Mouse (Mus musculus) limb, embryonic 14.5 days (tissue): ENCODE measurements around the gene Trim7. TPM values are rescaled to one million over a fixed set of nuclear protein-coding genes. Genes with fewer than 3 reads are reported as not detected.

Source experiments
- ATAC-seq: fragments of 200-750 bp; cut with Nextera tagmentation; 2 replicates; pipeline ENCODE4 v1.8.0; 2017; ENCODE audit warnings: low read depth, moderate number of reproducible peaks, moderate TSS enrichment; ENCODE audit not compliant: low FRiP score
- DNase-seq: peaks from one replicate; pipeline ENCODE4 v3.0.0-alpha.2; 2015; ENCODE audit warnings: low spot score
- H3K27ac ChIP-seq: fragments of 300-500 bp; sonication (generic); replicated peaks from 2 replicates; pipeline ENCODE4 v1.5.1; 2014; ENCODE audit warnings: low read depth, mild to moderate bottlenecking, low read length, moderate library complexity, mixed read lengths
- H3K27me3 ChIP-seq: fragments of 300-500 bp; sonication (generic); 2 replicates; pipeline ENCODE4 v1.6.1; 2014; ENCODE audit warnings: low read length, mixed read lengths; ENCODE audit not compliant: control insufficient read depth, insufficient read depth
- H3K36me3 ChIP-seq: fragments of 300-500 bp; sonication (generic); 2 replicates; pipeline ENCODE4 v1.6.1; 2014; ENCODE audit warnings: mild to moderate bottlenecking, low read length, moderate library complexity, mixed read lengths; ENCODE audit not compliant: control insufficient read depth, insufficient read depth
- H3K4me1 ChIP-seq: fragments of 300-500 bp; sonication (generic); 2 replicates; pipeline ENCODE4 v1.6.1; 2014; ENCODE audit warnings: antibody characterized with exemption, low read length, mixed read lengths; ENCODE audit not compliant: control insufficient read depth, insufficient read depth
- H3K4me2 ChIP-seq: fragments of 300-500 bp; sonication (generic); replicated peaks from 2 replicates; pipeline ENCODE4 v1.6.1; 2014; ENCODE audit warnings: low read depth, mild to moderate bottlenecking, low read length, moderate library complexity; ENCODE audit not compliant: severe bottlenecking
- H3K4me3 ChIP-seq: fragments of 300-500 bp; sonication (generic); replicated peaks from 2 replicates; pipeline ENCODE4 v1.5.1; 2014; ENCODE audit warnings: low read length
- H3K9ac ChIP-seq: fragments of 300-500 bp; sonication (generic); 2 replicates; pipeline ENCODE4 v1.6.1; 2014; ENCODE audit warnings: mild to moderate bottlenecking, low read depth, low read length, moderate library complexity; ENCODE audit not compliant: severe bottlenecking
- H3K9me3 ChIP-seq: fragments of 300-500 bp; sonication (generic); 2 replicates; pipeline ENCODE4 v1.6.1; 2016; ENCODE audit warnings: low read length; ENCODE audit not compliant: control insufficient read depth
- POLR2A ChIP-seq: fragments of 200-500 bp; IDR thresholded peaks from 2 replicates; pipeline ENCODE4 v1.8.0; 2012; ENCODE audit warnings: inconsistent platforms, mild to moderate bottlenecking, moderate library complexity, borderline replicate concordance; ENCODE audit not compliant: insufficient read depth, insufficient read length; ENCODE audit errors: extremely low read depth
- WGBS: fragments of 180-500 bp; shearing (Covaris S2); extraction: QIAGEN DNeasy Blood & Tissue Kit; methylation state at CpG from one replicate; pipeline ENCODE4 v1.1.7; 2014; 5-methylcytosine and 5-hydroxymethylcytosine counted together
- polyA plus RNA-seq, 2 experiments: library from polyadenylated mRNA; depleted of rRNA in 1 of 2; stranded (reverse) in 1 of 2; unstranded in 1 of 2; fragments of >200 nt; fragmentation: Nextera tagmentation in 1 of 2; extraction: Ambion mirVana in 1 of 2; gene quantifications; 2 replicates each; pipeline versions ENCODE4 v1.2.1 to v1.2.3; 2012 to 2014

Gene Trim7
- polyA plus RNA-seq, 2 experiments, result 1.2 to 2.9 TPM

DNA sequence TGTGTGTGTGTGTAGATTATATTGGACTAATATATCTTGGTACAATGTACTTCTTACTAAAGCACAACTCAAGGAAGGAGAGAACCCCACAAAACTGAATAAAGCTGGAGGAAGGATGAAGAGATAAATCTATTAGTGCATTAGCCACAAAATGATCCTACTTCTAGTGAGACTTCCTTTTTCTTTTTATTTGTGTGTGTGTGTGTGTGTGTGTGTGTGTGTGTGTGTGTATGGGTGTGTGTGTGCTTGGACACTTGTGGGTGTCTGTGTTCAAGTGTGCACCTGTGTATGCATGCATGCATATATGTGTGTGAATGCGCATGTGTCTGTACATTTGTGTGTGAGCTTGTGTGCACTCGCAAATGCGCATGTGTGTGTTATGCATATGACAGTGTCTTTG is 32.8 kb upstream of the Trim7 start:
- ATAC-seq (no peak), DNase-seq (no peak)
- H3K4me1 ChIP-seq, result 0 out of 2 replicates have a peak, but pooled peaks cover 2% of the 10 kb centered on the region
- no peak for TF ChIP-seq POLR2A
- H3K9ac ChIP-seq, result no peak overlapping the region
- WGBS, result 97% methylated on average over 3 of the region's 3 CpGs
- H3K4me3 ChIP-seq, result no peak overlapping the region
- no peaks in the 10 kb centered on the region for H3K36me3 ChIP-seq
- no peaks in the 10 kb centered on the region for H3K27me3 ChIP-seq
- H3K9me3 ChIP-seq, result no peaks in the 10 kb centered on the region
- no peak overlapping the region for H3K4me2 ChIP-seq
- no peak overlapping the region for H3K27ac ChIP-seq

DNA sequence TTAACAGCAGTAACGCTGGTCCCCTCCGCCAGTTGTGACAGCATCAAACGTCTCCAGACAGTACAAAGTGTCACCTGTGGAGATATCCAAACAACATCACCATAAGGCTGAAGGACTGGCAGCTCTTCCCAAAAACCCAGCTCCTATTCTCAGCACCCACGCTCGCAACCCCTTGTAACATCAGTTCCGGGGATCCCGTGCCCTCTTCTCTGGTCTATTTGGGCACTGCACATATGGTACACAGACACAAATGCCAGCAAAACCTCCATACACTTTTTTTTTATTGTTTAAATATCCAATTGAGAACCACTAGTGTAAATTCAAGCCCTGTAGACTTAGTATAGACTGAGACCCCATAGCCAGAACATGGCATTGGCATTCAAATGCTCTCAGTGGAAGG is 30.7 kb upstream of the Trim7 start:
- no peak overlapping the region for H3K27ac ChIP-seq
- no peak for ATAC-seq
- H3K4me3 ChIP-seq, result no peak overlapping the region
- H3K4me1 ChIP-seq, result 0 out of 2 replicates have a peak, but pooled peaks cover 2% of the 10 kb centered on the region
- DNase-seq, result no peak
- H3K9me3 ChIP-seq, result no peaks in the 10 kb centered on the region
- no peaks in the 10 kb centered on the region for H3K27me3 ChIP-seq
- H3K36me3 ChIP-seq, result no peaks in the 10 kb centered on the region
- 90% methylated on average over 7 of the region's 7 CpGs for WGBS
- TF ChIP-seq POLR2A, result no peak
- no peak overlapping the region for H3K9ac ChIP-seq
- H3K4me2 ChIP-seq, result no peak overlapping the region

DNA sequence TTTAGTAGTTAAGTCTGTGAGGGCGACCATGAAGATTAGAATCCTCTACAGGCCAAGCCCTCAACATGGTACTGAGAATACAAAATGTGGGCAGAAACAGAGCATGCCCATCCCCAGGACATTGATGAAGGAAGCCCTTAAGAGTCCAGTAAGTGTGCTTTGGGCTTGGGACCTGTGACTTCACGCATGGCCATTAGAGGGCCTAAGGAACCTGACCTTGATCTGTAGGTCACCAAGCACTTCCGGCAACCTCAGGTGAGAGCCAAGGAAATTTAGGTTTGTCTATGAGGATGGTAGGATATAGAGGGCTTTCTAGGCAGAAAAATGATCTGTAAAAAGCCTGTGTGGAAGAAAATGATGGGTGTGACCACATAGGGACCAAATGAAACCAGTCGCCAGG is 29.6 kb upstream of the Trim7 start:
- no peak for ATAC-seq
- Histone ChIP-seq H3K4me2 (no peak overlapping the region), H3K27me3 (no peaks in the 10 kb centered on the region), H3K4me3 (no peak overlapping the region), H3K36me3 (peaks cover 3% of the 10 kb centered on the region), H3K9me3 (no peaks in the 10 kb centered on the region), H3K27ac (no peak overlapping the region), H3K9ac (no peak overlapping the region), H3K4me1 (peaks cover 2% of the 10 kb centered on the region; the same call in 1 of the 2 replicates)
- no peak for DNase-seq
- no peak for TF ChIP-seq POLR2A
- WGBS, result 79% methylated on average over 4 of the region's 4 CpGs

DNA sequence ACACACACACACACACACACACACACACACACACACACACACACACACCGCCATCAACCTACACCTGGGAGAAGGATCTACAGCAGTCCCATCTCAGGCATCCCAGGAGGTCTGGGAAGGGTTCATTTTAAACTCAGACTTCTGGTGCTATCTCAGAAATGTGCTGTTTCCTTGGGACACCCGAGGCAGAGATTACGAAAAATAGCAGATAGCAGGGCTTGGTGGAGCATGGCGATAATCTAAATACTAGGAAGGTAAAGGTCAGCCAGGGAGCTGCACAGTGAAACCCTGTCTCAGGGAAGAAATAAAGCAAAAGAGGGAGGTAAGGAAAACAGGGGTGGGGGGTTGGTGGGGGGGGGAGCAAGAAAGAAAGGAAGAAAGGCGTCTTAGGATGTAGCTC is 28.7 kb upstream of the Trim7 start:
- no peaks in the 10 kb centered on the region for H3K9me3 ChIP-seq
- TF ChIP-seq POLR2A, result no peak
- no peak overlapping the region for H3K4me2 ChIP-seq
- H3K27ac ChIP-seq, result no peak overlapping the region
- ATAC-seq (no peak), DNase-seq (no peak)
- peaks cover 12% of the 10 kb centered on the region for H3K4me1 ChIP-seq
- WGBS, result 90% methylated on average over 5 of the region's 5 CpGs
- H3K36me3 ChIP-seq, result peaks cover 13% of the 10 kb centered on the region
- no peaks in the 10 kb centered on the region for H3K27me3 ChIP-seq
- H3K9ac ChIP-seq, result no peak overlapping the region
- no peak overlapping the region for H3K4me3 ChIP-seq

DNA sequence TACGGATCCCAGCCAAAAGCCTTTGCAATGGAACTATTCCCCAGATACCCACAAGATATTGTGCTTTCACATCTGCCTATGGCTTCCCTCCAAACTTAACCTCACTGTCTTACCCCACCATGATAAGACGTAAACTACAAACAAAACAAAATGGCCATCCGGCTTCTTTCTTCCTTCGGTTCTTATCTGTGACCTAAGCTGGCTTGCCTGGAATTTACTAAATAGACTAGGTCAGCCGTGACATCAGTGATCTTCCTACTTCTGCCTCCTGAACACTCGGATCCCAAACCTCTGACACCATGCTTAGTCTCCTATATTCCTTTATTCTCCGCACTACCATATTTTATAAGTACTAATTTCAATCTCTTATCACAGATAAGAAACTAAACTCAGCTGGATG is 27.6 kb upstream of the Trim7 start:
- Histone ChIP-seq H3K9ac (no peak overlapping the region; the same call in 1 of the 2 replicates), H3K27me3 (no peaks in the 10 kb centered on the region), H3K9me3 (no peaks in the 10 kb centered on the region), H3K36me3 (peaks cover 23% of the 10 kb centered on the region), H3K27ac (no peak overlapping the region), H3K4me2 (0 out of 2 replicates have a peak overlapping the region, but pooled peaks have one; percentile 89), H3K4me3 (no peak overlapping the region), H3K4me1 (peaks cover 13% of the 10 kb centered on the region)
- DNase-seq (no peak), ATAC-seq (no peak)
- WGBS, result 89% methylated on average over 7 of the region's 7 CpGs
- no peak for TF ChIP-seq POLR2A
